Mouse (Mus musculus) lung, adult 2 months (tissue): Measurements from ENCODE around the gene Prss33.

Experiments used
- CTCF ChIP-seq: fragments of 200-500 bp; IDR thresholded peaks from 2 replicates; pipeline ENCODE4 v1.5.1; 2011; ENCODE audit warnings: mild to moderate bottlenecking, low read length, control low read depth; ENCODE audit not compliant: insufficient read depth
- POLR2A ChIP-seq: fragments of 200-500 bp; IDR thresholded peaks from 2 replicates; pipeline ENCODE4 v1.6.1; 2011; ENCODE audit warnings: low read depth, mild to moderate bottlenecking, control low read depth, low read length, borderline replicate concordance; ENCODE audit errors: extremely low read depth

DNA sequence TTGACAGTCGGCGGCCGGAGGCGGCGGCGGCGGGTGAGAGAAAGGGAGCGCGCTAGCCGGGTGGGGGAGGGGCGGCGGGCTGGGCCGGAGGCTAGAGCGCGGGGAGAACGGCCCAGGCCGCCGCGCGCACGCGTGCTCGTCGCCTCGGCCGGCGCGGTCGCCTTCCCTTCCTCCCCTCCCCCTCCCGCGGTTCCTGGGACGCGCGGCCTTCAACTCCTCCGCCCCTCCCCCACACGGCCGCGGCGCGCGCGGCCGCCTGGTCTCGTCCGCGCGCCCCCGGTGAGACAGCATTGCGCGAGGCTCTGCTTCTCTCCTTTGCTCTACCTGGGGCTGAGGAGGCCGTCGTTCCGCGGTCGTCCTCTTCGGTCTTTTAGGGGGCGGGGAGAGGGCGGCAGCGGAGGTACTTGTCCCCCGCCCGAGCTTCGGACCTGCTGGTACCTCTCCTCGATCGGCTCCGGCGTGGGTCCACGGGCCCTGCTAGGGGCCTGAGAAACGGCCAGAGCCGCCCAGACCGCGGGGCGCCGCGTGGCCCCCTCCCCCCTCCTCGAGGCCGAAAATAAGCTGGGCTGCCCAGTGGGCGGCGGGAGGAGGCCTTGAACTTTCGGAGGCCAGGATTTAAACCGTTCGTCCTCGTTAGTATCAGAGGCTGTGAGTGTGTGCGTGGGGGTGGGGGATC lies 32.4 kb downstream of the Prss33 start:
- TF ChIP-seq CTCF (no peak), POLR2A (no peak)
